Mouse (Mus musculus): ENCODE measurements at regions not wholly inside any gene's neighbourhood (a gene's known extent, or its start where the extent isn't known, plus 50 kb on each side); places are given as distances from the start of the nearest gene placed in this dataset.
"Not testable (repeated sequence)": the region's sequence is repeated elsewhere in the genome, so short reads cannot be mapped to it uniquely, and the experiment has no call there.

GRCm38 (mm10) chr15:15082577-15083128 is 1645.9 kb upstream of the Cdh9 start:
- no peak overlapping the region for H3K9ac ChIP-seq (replicated peaks; ENCODE audit: low read depth, low read length)
- no peak for ATAC-seq (ENCODE audit: insufficient read depth, low read depth)
- H3K9me3 ChIP-seq (replicated peaks; ENCODE audit: control insufficient read depth, low read length), result peaks cover 14% of the 10 kb centered on the region; the same call in 1 of the 2 replicates
- no peak overlapping the region for H3K4me3 ChIP-seq (ENCODE audit: low read depth, low read length)
- no peak for DNase-seq (ENCODE audit: low spot score)
- H3K36me3 ChIP-seq (replicated peaks; ENCODE audit: control insufficient read depth, insufficient read depth, low read length), result no peaks in the 10 kb centered on the region
- H3K4me1 ChIP-seq (ENCODE audit: control insufficient read depth, insufficient read depth), result no peaks in the 10 kb centered on the region
- TF ChIP-seq CTCF (IDR thresholded peaks at IDR 0.05; ENCODE audit: low read depth), result no peak
- TF ChIP-seq EP300 (IDR thresholded peaks at IDR 0.05; ENCODE audit: low read depth), result no peak
- WGBS, result 58% methylated on average over 7 of the region's 7 CpGs
- no peaks in the 10 kb centered on the region for H3K27me3 ChIP-seq (ENCODE audit: control insufficient read depth, insufficient read depth, low read length)
- H3K27ac ChIP-seq (ENCODE audit: low read depth), result no peak overlapping the region
- H3K4me2 ChIP-seq (ENCODE audit: low read depth, low read length), result no peak overlapping the region

GRCm38 (mm10) chr15:15088696-15089095 is 1639.9 kb upstream of the Cdh9 start:
- DNase-seq (ENCODE audit: low spot score); H3K36me3 ChIP-seq (replicated peaks; ENCODE audit: control insufficient read depth, insufficient read depth, low read length); H3K9ac ChIP-seq (replicated peaks; ENCODE audit: low read depth, low read length); H3K9me3 ChIP-seq (replicated peaks; ENCODE audit: control insufficient read depth, low read length); H3K4me1 ChIP-seq (ENCODE audit: control insufficient read depth, insufficient read depth); H3K4me2 ChIP-seq (ENCODE audit: low read depth, low read length); H3K27me3 ChIP-seq (ENCODE audit: control insufficient read depth, insufficient read depth, low read length); H3K4me3 ChIP-seq (ENCODE audit: low read depth, low read length); ATAC-seq (ENCODE audit: insufficient read depth, low read depth); H3K27ac ChIP-seq (ENCODE audit: low read depth): not testable (repeated sequence)
- WGBS, result 60% methylated on average over 9 of the region's 9 CpGs

- 68% methylated on average over 3 of the region's 3 CpGs for WGBS
These were observed 1638.8 kb upstream of the Cdh9 start for GRCm38 (mm10) chr15:15089783-15090182.

GRCm38 (mm10) chr15:15091531-15092290 is 1636.8 kb upstream of the Cdh9 start:
- 65% methylated on average over 2 of the region's 2 CpGs for WGBS
- no peaks in the 10 kb centered on the region for H3K9me3 ChIP-seq (replicated peaks; ENCODE audit: control insufficient read depth, low read length)
- no peak overlapping the region for H3K4me3 ChIP-seq (ENCODE audit: low read depth, low read length)
- no peaks in the 10 kb centered on the region for H3K4me1 ChIP-seq (ENCODE audit: control insufficient read depth, insufficient read depth)
- DNase-seq (ENCODE audit: low spot score) (no peak), ATAC-seq (ENCODE audit: insufficient read depth, low read depth) (no peak)
- no peak overlapping the region for H3K27ac ChIP-seq (ENCODE audit: low read depth)
- H3K27me3 ChIP-seq (ENCODE audit: control insufficient read depth, insufficient read depth, low read length), result no peaks in the 10 kb centered on the region
- H3K9ac ChIP-seq (replicated peaks; ENCODE audit: low read depth, low read length), result no peak overlapping the region
- no peak overlapping the region for H3K4me2 ChIP-seq (ENCODE audit: low read depth, low read length)
- no peak for TF ChIP-seq CTCF (IDR thresholded peaks at IDR 0.05; ENCODE audit: low read depth)
- TF ChIP-seq EP300 (IDR thresholded peaks at IDR 0.05; ENCODE audit: low read depth), result no peak
- no peaks in the 10 kb centered on the region for H3K36me3 ChIP-seq (replicated peaks; ENCODE audit: control insufficient read depth, insufficient read depth, low read length)

More at GRCm38 (mm10) chr15:15089783-15090182, 1638.8 kb upstream of the Cdh9 start:
- not testable (repeated sequence) for ATAC-seq (ENCODE audit: insufficient read depth, low read depth); DNase-seq (ENCODE audit: low spot score); H3K36me3 ChIP-seq (replicated peaks; ENCODE audit: control insufficient read depth, insufficient read depth, low read length); H3K9me3 ChIP-seq (replicated peaks; ENCODE audit: control insufficient read depth, low read length); H3K4me1 ChIP-seq (ENCODE audit: control insufficient read depth, insufficient read depth); H3K27me3 ChIP-seq (ENCODE audit: control insufficient read depth, insufficient read depth, low read length); H3K4me3 ChIP-seq (ENCODE audit: low read depth, low read length); H3K4me2 ChIP-seq (ENCODE audit: low read depth, low read length); H3K9ac ChIP-seq (replicated peaks; ENCODE audit: low read depth, low read length); H3K27ac ChIP-seq (ENCODE audit: low read depth)

- Histone ChIP-seq H3K4me2 (ENCODE audit: low read depth, low read length) (no peak overlapping the region), H3K9ac (replicated peaks; ENCODE audit: low read depth, low read length) (no peak overlapping the region), H3K9me3 (replicated peaks; ENCODE audit: control insufficient read depth, low read length) (no peaks in the 10 kb centered on the region), H3K27me3 (ENCODE audit: control insufficient read depth, insufficient read depth, low read length) (no peaks in the 10 kb centered on the region), H3K4me1 (ENCODE audit: control insufficient read depth, insufficient read depth) (no peaks in the 10 kb centered on the region), H3K4me3 (ENCODE audit: low read depth, low read length) (no peak overlapping the region), H3K36me3 (replicated peaks; ENCODE audit: control insufficient read depth, insufficient read depth, low read length) (no peaks in the 10 kb centered on the region), H3K27ac (ENCODE audit: low read depth) (no peak overlapping the region)
- DNase-seq (ENCODE audit: low spot score) (no peak), ATAC-seq (ENCODE audit: insufficient read depth, low read depth) (no peak)
- TF ChIP-seq EP300 (IDR thresholded peaks at IDR 0.05; ENCODE audit: low read depth) (no peak), CTCF (IDR thresholded peaks at IDR 0.05; ENCODE audit: low read depth) (no peak)
- 52% methylated on average over 1 of the region's 1 CpGs for WGBS
These were observed 1631.2 kb upstream of the Cdh9 start for GRCm38 (mm10) chr15:15097391-15097790.

- Histone ChIP-seq H3K36me3 (replicated peaks; ENCODE audit: control insufficient read depth, insufficient read depth, low read length) (no peaks in the 10 kb centered on the region), H3K27me3 (ENCODE audit: control insufficient read depth, insufficient read depth, low read length) (no peaks in the 10 kb centered on the region), H3K4me2 (ENCODE audit: low read depth, low read length) (no peak overlapping the region), H3K4me3 (ENCODE audit: low read depth, low read length) (no peak overlapping the region), H3K27ac (ENCODE audit: low read depth) (no peak overlapping the region), H3K4me1 (ENCODE audit: control insufficient read depth, insufficient read depth) (no peaks in the 10 kb centered on the region), H3K9ac (replicated peaks; ENCODE audit: low read depth, low read length) (no peak overlapping the region), H3K9me3 (replicated peaks; ENCODE audit: control insufficient read depth, low read length) (no peaks in the 10 kb centered on the region)
- TF ChIP-seq CTCF (IDR thresholded peaks at IDR 0.05; ENCODE audit: low read depth) (no peak), EP300 (IDR thresholded peaks at IDR 0.05; ENCODE audit: low read depth) (no peak)
- ATAC-seq (ENCODE audit: insufficient read depth, low read depth) (no peak), DNase-seq (ENCODE audit: low spot score) (no peak)
- whole genome bisulfite sequencing, result 88% methylated on average over 1 of the region's 1 CpGs
These were observed 1626.4 kb upstream of the Cdh9 start for GRCm38 (mm10) chr15:15102185-15102584.
